Mouse (Mus musculus): ENCODE results near the gene Rap1gap. TPM values are rescaled to one million over a fixed set of nuclear protein-coding genes. Genes with fewer than 3 reads are reported as not detected.

The Rap1gap gene
- 10 to 100 TPM; 13.8 to 19.4 TPM for total RNA-seq (2021)

- no peak for DNase-seq (ENCODE audit: low spot score)
- intact Hi-C loops (cut with DNase I) = no loop called here
Observed at GRCm38 (mm10) chr4:137664433-137664979, at the start of gene Rap1gap. Gene Rap1gap (plus strand): TSS chr4:137664726.

- DNase-seq (ENCODE audit: low spot score) = no peak
- intact Hi-C loops (cut with DNase I) = no loop called here
Observed at GRCm38 (mm10) chr4:137622847-137623246, 41.7 kb upstream of the Rap1gap start.

- intact Hi-C loops (cut with DNase I) = no loop called here
- no peak for DNase-seq (ENCODE audit: low spot score)
Observed at GRCm38 (mm10) chr4:137627476-137628235, 36.9 kb upstream of the Rap1gap start.

- no peak for DNase-seq (ENCODE audit: low spot score)
- intact Hi-C loops (cut with DNase I) = no loop called here
Observed at GRCm38 (mm10) chr4:137628400-137628799, 36.1 kb upstream of the Rap1gap start.

- intact Hi-C loops (cut with DNase I) = no loop called here
- DNase-seq (ENCODE audit: low spot score) = no peak
Observed at GRCm38 (mm10) chr4:137629354-137629753, 35.2 kb upstream of the Rap1gap start.

- no peak for DNase-seq (ENCODE audit: low spot score)
- intact Hi-C loops (cut with DNase I) = no loop called here
Observed at GRCm38 (mm10) chr4:137630153-137630552, 34.4 kb upstream of the Rap1gap start.

GRCm38 (mm10) chr4:137631596-137631995, 32.9 kb upstream of the Rap1gap start:
- DNase-seq (ENCODE audit: low spot score) = no peak
- intact Hi-C loops (cut with DNase I) = no loop called here

GRCm38 (mm10) chr4:137633394-137633793, 31.1 kb upstream of the Rap1gap start:
- intact Hi-C loops (cut with DNase I) = no loop called here
- DNase-seq (ENCODE audit: low spot score) = no peak

GRCm38 (mm10) chr4:137636597-137636996, 27.9 kb upstream of the Rap1gap start:
- DNase-seq (ENCODE audit: low spot score) = no peak
- intact Hi-C loops (cut with DNase I) = no loop called here

GRCm38 (mm10) chr4:137641556-137641955, 23.0 kb upstream of the Rap1gap start:
- intact Hi-C loops (cut with DNase I) = no loop called here
- DNase-seq (ENCODE audit: low spot score) = no peak

- no peak for DNase-seq (ENCODE audit: low spot score)
- intact Hi-C loops (cut with DNase I) = no loop called here
Observed at GRCm38 (mm10) chr4:137642101-137642500, 22.4 kb upstream of the Rap1gap start.

GRCm38 (mm10) chr4:137643459-137643858, 21.1 kb upstream of the Rap1gap start:
- no peak for DNase-seq (ENCODE audit: low spot score)
- intact Hi-C loops (cut with DNase I) = no loop called here

GRCm38 (mm10) chr4:137646262-137646661, 18.3 kb upstream of the Rap1gap start:
- no peak for DNase-seq (ENCODE audit: low spot score)
- intact Hi-C loops (cut with DNase I) = no loop called here

- DNase-seq (ENCODE audit: low spot score) = no peak
- intact Hi-C loops (cut with DNase I) = no loop called here
Observed at GRCm38 (mm10) chr4:137647648-137648047, 16.9 kb upstream of the Rap1gap start.

GRCm38 (mm10) chr4:137648230-137648629, 16.3 kb upstream of the Rap1gap start:
- DNase-seq (ENCODE audit: low spot score) = no peak
- intact Hi-C loops (cut with DNase I) = no loop called here

GRCm38 (mm10) chr4:137650912-137651311, 13.6 kb upstream of the Rap1gap start:
- intact Hi-C loops (cut with DNase I) = no loop called here
- DNase-seq (ENCODE audit: low spot score) = no peak

- no peak for DNase-seq (ENCODE audit: low spot score)
- intact Hi-C loops (cut with DNase I) = no loop called here
Observed at GRCm38 (mm10) chr4:137652835-137653346, 11.6 kb upstream of the Rap1gap start.

GRCm38 (mm10) chr4:137655241-137656031, 9.1 kb upstream of the Rap1gap start:
- intact Hi-C loops (cut with DNase I) = no loop called here

GRCm38 (mm10) chr4:137657674-137658073, 6.9 kb upstream of the Rap1gap start:
- intact Hi-C loops (cut with DNase I) = no loop called here
- DNase-seq (ENCODE audit: low spot score) = no peak

More at GRCm38 (mm10) chr4:137655241-137656031, 9.1 kb upstream of the Rap1gap start:
- DNase-seq (ENCODE audit: low spot score) = no peak

GRCm38 (mm10) chr4:137659541-137659940, 5.0 kb upstream of the Rap1gap start:
- intact Hi-C loops (cut with DNase I) = no loop called here
- DNase-seq (ENCODE audit: low spot score) = no peak
